Mouse (Mus musculus): ENCODE measurements at regions not wholly inside any gene's neighbourhood (a gene's known extent, or its start where the extent isn't known, plus 50 kb on each side); places are given as distances from the start of the nearest gene placed in this dataset.

- no peak for DNase-seq
Observed at GRCm38 (mm10) chr8:26848955-26849684, 128.0 kb upstream of the Zfp703 start.

GRCm38 (mm10) chr8:26851871-26852800 lies 125.0 kb upstream of the Zfp703 start:
- DNase-seq: no peak

- no peak for DNase-seq
Observed at GRCm38 (mm10) chr8:26852921-26853320, 124.2 kb upstream of the Zfp703 start.

GRCm38 (mm10) chr8:26854557-26855238 lies 122.4 kb upstream of the Zfp703 start:
- no peak for DNase-seq

GRCm38 (mm10) chr8:26855256-26855655 lies 121.9 kb upstream of the Zfp703 start:
- no peak for DNase-seq

GRCm38 (mm10) chr8:26864571-26864970 lies 112.6 kb upstream of the Zfp703 start:
- DNase-seq: no peak

- no peak for DNase-seq
Observed at GRCm38 (mm10) chr8:26864971-26865370, 112.2 kb upstream of the Zfp703 start.

GRCm38 (mm10) chr8:26868101-26868848 lies 108.8 kb upstream of the Zfp703 start:
- no peak for DNase-seq

- no peak for DNase-seq
Observed at GRCm38 (mm10) chr8:26868849-26869110, 108.3 kb upstream of the Zfp703 start.

GRCm38 (mm10) chr8:26871838-26872237 lies 105.3 kb upstream of the Zfp703 start:
- no peak for DNase-seq

GRCm38 (mm10) chr8:26872382-26872781 lies 104.7 kb upstream of the Zfp703 start:
- DNase-seq: no peak

- no peak for DNase-seq
Observed at GRCm38 (mm10) chr8:26872815-26873214, 104.3 kb upstream of the Zfp703 start.

- DNase-seq: no peak
Observed at GRCm38 (mm10) chr8:26880177-26880576, 96.9 kb upstream of the Zfp703 start.

- DNase-seq: no peak
Observed at GRCm38 (mm10) chr8:26881268-26882120, 95.6 kb upstream of the Zfp703 start.

- no peak for DNase-seq
Observed at GRCm38 (mm10) chr8:26882616-26883015, 94.5 kb upstream of the Zfp703 start.

- DNase-seq: no peak
Observed at GRCm38 (mm10) chr8:26883285-26883684, 93.8 kb upstream of the Zfp703 start.

- DNase-seq: no peak
Observed at GRCm38 (mm10) chr8:26883770-26884169, 93.4 kb upstream of the Zfp703 start.

GRCm38 (mm10) chr8:26884350-26884749 lies 92.8 kb upstream of the Zfp703 start:
- DNase-seq: no peak

- DNase-seq: no peak
Observed at GRCm38 (mm10) chr8:26885365-26885764, 91.8 kb upstream of the Zfp703 start.

- no peak for DNase-seq
Observed at GRCm38 (mm10) chr8:26886783-26887486, 90.2 kb upstream of the Zfp703 start.

- DNase-seq: no peak
Observed at GRCm38 (mm10) chr8:26887551-26887950, 89.6 kb upstream of the Zfp703 start.

All from thymus, postnatal 14 days (tissue).